Mouse (Mus musculus) limb, embryonic 13.5 days (tissue): ENCODE results near the gene Mrpl2. TPM values are rescaled to one million over a fixed set of nuclear protein-coding genes. Genes with fewer than 3 reads are reported as not detected.

Experiments
- ATAC-seq: fragments of 200-750 bp; cut with Nextera tagmentation; 2 replicates; pipeline ENCODE4 v1.8.0; 2017; ENCODE audit warnings: low read depth, moderate number of reproducible peaks, moderate TSS enrichment; ENCODE audit not compliant: low FRiP score
- H3K27ac ChIP-seq: fragments of 300-500 bp; sonication (generic); 2 replicates; pipeline ENCODE4 v1.5.1; 2015; ENCODE audit warnings: inconsistent platforms, mild to moderate bottlenecking, moderate library complexity
- H3K27me3 ChIP-seq: fragments of 300-500 bp; sonication (generic); 2 replicates; pipeline ENCODE4 v1.6.1; 2015; ENCODE audit warnings: mild to moderate bottlenecking, inconsistent platforms
- H3K36me3 ChIP-seq: fragments of 300-500 bp; sonication (generic); 2 replicates; pipeline ENCODE4 v1.6.1; 2015; ENCODE audit warnings: inconsistent platforms, mild to moderate bottlenecking, moderate library complexity
- H3K4me1 ChIP-seq: fragments of 300-500 bp; sonication (generic); 2 replicates; pipeline ENCODE4 v1.6.1; 2015; ENCODE audit warnings: inconsistent platforms
- H3K4me2 ChIP-seq: fragments of 300-500 bp; sonication (generic); replicated peaks from 2 replicates; pipeline ENCODE4 v1.6.1; 2015; ENCODE audit warnings: inconsistent platforms, mild to moderate bottlenecking, moderate library complexity
- H3K4me3 ChIP-seq: fragments of 300-500 bp; sonication (generic); 2 replicates; pipeline ENCODE4 v1.5.1; 2015; ENCODE audit warnings: moderate library complexity, mild to moderate bottlenecking, inconsistent platforms
- H3K9ac ChIP-seq: fragments of 300-500 bp; sonication (generic); 2 replicates; pipeline ENCODE4 v1.6.1; 2015; ENCODE audit warnings: mild to moderate bottlenecking, inconsistent platforms
- H3K9me3 ChIP-seq: fragments of 300-500 bp; sonication (generic); 2 replicates; pipeline ENCODE4 v1.6.1; 2016; ENCODE audit warnings: inconsistent platforms
- WGBS: fragments of 180-500 bp; shearing (Covaris S2); methylation state at CpG from one replicate; pipeline ENCODE4 v1.1.7; 2015; 5-methylcytosine and 5-hydroxymethylcytosine counted together
- polyA plus RNA-seq: library from polyadenylated mRNA; unstranded; fragments of >200 nt; fragmentation: Nextera tagmentation; extraction: Ambion mirVana; gene quantifications from 2 replicates; pipeline ENCODE4 v1.2.1, GENCODE M21; 2015

Gene Mrpl2
- 104 and 106 TPM in 2 replicates for polyA plus RNA-seq

DNA sequence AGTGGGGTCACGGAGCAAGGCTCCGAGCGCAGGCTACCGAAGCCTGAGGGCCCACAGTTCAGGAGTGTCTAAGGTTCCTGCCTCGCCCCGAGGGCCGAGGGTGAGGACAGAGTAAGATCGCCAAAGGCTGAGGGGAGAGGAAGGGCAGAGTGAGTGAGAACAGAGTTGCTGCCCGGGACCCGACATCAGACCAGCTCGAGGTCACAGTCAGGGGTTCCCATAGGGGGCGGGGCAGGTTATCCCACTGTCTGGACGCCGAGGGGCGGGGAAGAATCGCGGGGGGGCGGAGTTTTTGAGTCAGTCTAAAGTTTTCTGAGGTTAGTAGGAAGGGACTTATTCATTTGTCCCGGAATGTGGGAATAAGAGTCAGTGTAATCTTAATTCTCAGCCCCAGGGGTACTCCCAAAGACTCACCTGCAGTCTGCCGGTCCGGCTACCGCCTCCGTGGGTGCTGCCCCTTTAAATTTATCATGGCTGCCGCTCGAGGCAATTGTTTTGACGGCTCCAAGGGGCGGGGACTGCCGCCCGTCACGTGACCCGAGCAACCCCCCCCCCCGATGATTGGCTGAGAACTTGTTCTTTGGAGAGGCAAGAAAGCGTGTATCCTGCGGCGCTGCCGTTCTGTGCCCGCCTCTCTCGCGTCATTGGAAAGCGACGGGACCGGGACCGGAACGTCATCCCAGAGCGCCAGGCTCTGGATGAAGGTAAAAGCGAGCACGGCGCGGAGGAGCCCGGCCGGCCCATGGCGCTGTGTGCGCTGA is at the start of gene Mrpl2, which contains the start of gene Klc4:
TSS of gene Mrpl2 (plus strand) at position 669 of the 761 bp plus-strand sequence.
TSS of gene Klc4 (minus strand) at position 462 of the 761 bp plus-strand sequence.
- Histone ChIP-seq H3K4me2 (peak within 1 kb of the TSS; percentile 95), H3K4me1 (peaks cover 28% of the 10 kb centered on the region), H3K4me3 (peak within 1 kb of the TSS; percentile 83), H3K9me3 (no peaks in the 10 kb centered on the region), H3K36me3 (peaks cover 39% of the 10 kb centered on the region), H3K9ac (peak within 1 kb of the TSS; percentile 80), H3K27me3 (no peaks in the 10 kb centered on the region), H3K27ac (peak within 1 kb of the TSS; percentile 67; the same call in 1 of the 2 replicates)
- ATAC-seq, result peak; percentile 69
- WGBS, result under 1% methylated on average over 53 of the region's 53 CpGs

DNA sequence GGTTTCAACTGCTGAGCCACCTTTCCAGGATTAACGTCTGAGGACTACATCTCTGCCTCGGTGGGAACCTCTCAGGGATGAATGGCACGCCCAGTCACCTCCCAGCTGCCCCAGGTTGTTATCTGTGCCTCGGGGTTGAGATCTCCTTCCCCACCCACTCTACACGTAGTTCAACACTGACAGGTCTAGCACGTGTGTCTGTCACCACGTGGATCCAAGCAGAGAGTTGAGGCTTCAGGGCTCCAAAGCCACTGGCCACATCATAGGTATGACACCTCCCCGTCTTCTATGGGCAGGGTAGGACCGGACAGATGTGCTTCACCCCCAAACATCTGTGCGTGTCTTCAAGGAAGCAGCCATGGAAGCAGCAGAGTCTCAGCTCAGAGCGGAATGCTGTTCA is 48.1 kb upstream of the Mrpl2 start:
- no peaks in the 10 kb centered on the region for H3K27me3 ChIP-seq
- H3K27ac ChIP-seq, result no peak overlapping the region
- 91% methylated on average over 11 of the region's 11 CpGs for WGBS
- H3K4me3 ChIP-seq, result no peak overlapping the region
- H3K4me1 ChIP-seq, result peaks cover 37% of the 10 kb centered on the region
- H3K9me3 ChIP-seq, result no peaks in the 10 kb centered on the region
- H3K36me3 ChIP-seq, result peaks cover 24% of the 10 kb centered on the region
- no peak overlapping the region for H3K9ac ChIP-seq
- H3K4me2 ChIP-seq, result no peak overlapping the region
- no peak for ATAC-seq

DNA sequence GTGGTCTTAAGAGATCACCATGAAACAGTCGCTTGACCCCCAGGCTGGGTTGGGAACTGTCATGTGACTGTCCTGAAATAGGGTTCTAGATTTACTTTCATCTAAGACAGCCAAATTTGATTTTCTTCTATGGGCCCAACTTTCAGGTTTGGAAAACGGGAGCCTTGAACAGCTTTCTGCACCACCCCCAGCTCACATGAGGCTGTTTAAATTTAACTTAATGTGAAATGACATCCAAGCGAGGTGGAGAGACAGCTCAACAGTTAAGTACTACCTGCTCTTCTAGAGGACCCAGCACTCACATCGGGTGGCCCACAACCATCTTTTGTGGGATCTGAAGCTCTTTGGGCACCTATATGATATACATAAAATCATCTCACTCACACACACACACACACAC is 47.1 kb upstream of the Mrpl2 start:
- Histone ChIP-seq H3K9me3 (no peaks in the 10 kb centered on the region), H3K27ac (no peak overlapping the region), H3K4me2 (no peak overlapping the region), H3K4me1 (peaks cover 30% of the 10 kb centered on the region), H3K27me3 (no peaks in the 10 kb centered on the region), H3K4me3 (no peak overlapping the region), H3K9ac (no peak overlapping the region), H3K36me3 (peaks cover 24% of the 10 kb centered on the region)
- ATAC-seq, result no peak
- WGBS, result 85% methylated on average over 4 of the region's 4 CpGs

DNA sequence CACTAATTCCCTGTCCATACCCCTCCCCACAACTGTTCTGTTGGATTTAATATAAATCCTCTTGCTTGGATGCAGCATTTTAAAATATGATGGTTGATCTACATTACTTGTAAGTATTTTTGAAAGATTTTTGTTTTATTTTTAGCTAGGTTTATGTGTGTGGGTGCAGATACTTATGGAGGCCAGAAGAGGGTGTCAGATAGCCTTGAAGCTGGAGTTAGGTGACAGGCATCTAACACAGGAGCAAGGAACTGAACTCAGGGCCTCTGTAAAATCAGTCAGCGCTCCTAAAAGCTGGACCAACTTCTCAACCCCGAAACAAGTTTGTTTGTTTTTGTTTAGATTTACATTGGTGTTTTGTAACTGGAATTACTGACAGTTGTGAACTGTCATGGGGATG is 45.5 kb upstream of the Mrpl2 start:
- Histone ChIP-seq H3K27me3 (no peaks in the 10 kb centered on the region), H3K36me3 (peaks cover 24% of the 10 kb centered on the region), H3K9ac (no peak overlapping the region), H3K4me1 (peaks cover 28% of the 10 kb centered on the region), H3K27ac (no peak overlapping the region), H3K4me3 (no peak overlapping the region), H3K4me2 (no peak overlapping the region), H3K9me3 (no peaks in the 10 kb centered on the region)
- ATAC-seq, result no peak
- 95% methylated on average over 2 of the region's 2 CpGs for WGBS

DNA sequence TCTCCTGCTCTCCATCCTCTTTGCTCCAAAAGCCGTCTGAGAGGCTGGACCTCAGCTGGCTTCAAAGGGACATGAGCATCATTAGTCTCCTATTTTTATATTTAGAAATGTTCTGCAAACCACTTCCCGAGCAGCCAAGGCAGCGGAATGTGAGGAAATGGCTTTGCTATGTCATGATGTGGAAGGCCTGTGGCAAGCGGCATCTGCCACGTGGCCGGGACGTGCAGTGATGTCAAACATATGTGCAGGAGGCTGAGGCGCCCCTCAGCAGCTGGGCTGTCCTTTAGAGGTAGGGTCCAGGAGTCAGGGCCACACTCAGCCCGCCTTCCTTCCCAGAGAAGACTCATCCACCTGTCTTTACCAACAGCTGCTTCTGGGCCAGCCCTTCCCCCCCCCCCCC is 43.8 kb upstream of the Mrpl2 start:
- Histone ChIP-seq H3K9ac (no peak overlapping the region), H3K4me1 (peaks cover 34% of the 10 kb centered on the region), H3K4me2 (0 out of 2 replicates have a peak overlapping the region, but pooled peaks have one; percentile 25), H3K36me3 (peaks cover 21% of the 10 kb centered on the region), H3K9me3 (no peaks in the 10 kb centered on the region), H3K27ac (peak overlapping the region; percentile 61; the same call in 1 of the 2 replicates), H3K27me3 (no peaks in the 10 kb centered on the region), H3K4me3 (no peak overlapping the region)
- peak; percentile 76 for ATAC-seq
- 38% methylated on average over 9 of the region's 9 CpGs for WGBS

DNA sequence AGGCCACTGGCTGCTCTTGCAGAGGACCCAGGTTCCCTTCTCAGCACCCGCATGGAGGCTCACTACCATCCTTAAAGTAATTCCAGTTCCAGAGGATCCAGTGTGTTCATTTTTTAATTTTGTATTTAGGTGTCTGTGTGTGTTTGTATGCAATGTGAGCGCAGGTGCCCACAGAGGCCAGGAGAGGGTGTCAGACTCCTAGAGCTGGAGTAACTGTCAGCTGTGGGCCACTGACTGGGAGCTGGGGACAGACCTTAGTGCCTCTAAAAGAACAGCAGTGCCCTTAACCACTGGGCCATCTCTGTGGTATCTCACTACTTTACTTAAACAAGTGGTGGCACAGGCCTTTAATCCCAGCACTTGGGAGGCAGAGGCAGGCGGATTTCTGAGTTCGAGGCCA is 42.8 kb upstream of the Mrpl2 start:
- H3K9me3 ChIP-seq, result no peaks in the 10 kb centered on the region
- no peak for ATAC-seq
- H3K27me3 ChIP-seq, result no peaks in the 10 kb centered on the region
- whole genome bisulfite sequencing, result 91% methylated on average over 4 of the region's 4 CpGs
- H3K4me1 ChIP-seq, result peaks cover 43% of the 10 kb centered on the region
- no peak overlapping the region for H3K4me3 ChIP-seq
- no peak overlapping the region for H3K9ac ChIP-seq
- H3K4me2 ChIP-seq, result no peak overlapping the region
- 0 out of 2 replicates have a peak overlapping the region, but pooled peaks have one; percentile 39 for H3K27ac ChIP-seq
- H3K36me3 ChIP-seq, result peaks cover 11% of the 10 kb centered on the region; the same call in 1 of the 2 replicates

DNA sequence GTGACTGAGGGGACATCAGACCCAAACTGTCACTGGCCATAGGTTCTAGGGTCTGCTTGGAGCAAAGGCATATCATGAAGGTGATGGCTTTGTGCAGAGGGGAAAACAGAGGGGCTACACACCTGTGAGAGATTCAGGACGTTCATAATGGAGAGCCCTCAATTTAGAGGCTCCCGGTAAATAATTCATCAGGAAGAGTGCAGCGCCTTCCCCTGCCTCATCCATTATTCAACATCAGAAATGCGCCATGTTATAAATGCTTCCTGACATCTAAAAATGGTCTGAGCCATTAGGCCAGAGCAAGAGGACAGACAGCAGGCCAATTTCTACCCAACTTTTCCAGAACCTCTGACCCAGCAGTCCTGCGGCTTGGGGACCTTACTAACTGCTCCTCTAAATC is 40.9 kb upstream of the Mrpl2 start:
- Histone ChIP-seq H3K27me3 (no peaks in the 10 kb centered on the region), H3K27ac (no peak overlapping the region), H3K9ac (no peak overlapping the region), H3K4me2 (no peak overlapping the region), H3K36me3 (peaks cover 8% of the 10 kb centered on the region; the same call in 1 of the 2 replicates), H3K9me3 (no peaks in the 10 kb centered on the region), H3K4me1 (peaks cover 52% of the 10 kb centered on the region), H3K4me3 (no peak overlapping the region)
- no peak for ATAC-seq
- WGBS, result 78% methylated on average over 5 of the region's 5 CpGs

DNA sequence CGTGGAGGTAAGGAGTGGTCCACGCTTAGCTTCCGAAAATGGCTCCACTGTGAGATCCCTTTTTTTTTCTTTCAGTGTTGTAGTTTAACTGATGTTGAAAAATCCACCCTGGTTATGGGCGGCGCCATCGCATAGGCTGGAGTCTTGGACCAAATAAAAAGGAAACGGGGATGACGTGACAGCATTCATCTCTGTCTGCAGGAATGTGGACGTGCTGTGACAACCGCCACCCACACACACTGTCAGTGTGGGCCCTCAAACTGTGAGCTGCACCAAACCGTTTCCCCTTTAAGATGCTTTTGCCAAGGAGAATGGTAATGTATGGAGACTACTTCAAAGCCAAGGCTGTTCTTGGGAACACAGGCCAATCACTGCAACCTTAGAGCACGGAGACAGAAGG is 40.0 kb upstream of the Mrpl2 start:
- H3K9ac ChIP-seq, result no peak overlapping the region
- H3K36me3 ChIP-seq, result peaks cover 7% of the 10 kb centered on the region; the same call in 1 of the 2 replicates
- no peak overlapping the region for H3K4me3 ChIP-seq
- H3K4me2 ChIP-seq, result no peak overlapping the region
- 89% methylated on average over 12 of the region's 12 CpGs for WGBS
- H3K4me1 ChIP-seq, result peaks cover 61% of the 10 kb centered on the region
- H3K27ac ChIP-seq, result no peak overlapping the region
- ATAC-seq, result no peak
- no peaks in the 10 kb centered on the region for H3K27me3 ChIP-seq
- H3K9me3 ChIP-seq, result no peaks in the 10 kb centered on the region

DNA sequence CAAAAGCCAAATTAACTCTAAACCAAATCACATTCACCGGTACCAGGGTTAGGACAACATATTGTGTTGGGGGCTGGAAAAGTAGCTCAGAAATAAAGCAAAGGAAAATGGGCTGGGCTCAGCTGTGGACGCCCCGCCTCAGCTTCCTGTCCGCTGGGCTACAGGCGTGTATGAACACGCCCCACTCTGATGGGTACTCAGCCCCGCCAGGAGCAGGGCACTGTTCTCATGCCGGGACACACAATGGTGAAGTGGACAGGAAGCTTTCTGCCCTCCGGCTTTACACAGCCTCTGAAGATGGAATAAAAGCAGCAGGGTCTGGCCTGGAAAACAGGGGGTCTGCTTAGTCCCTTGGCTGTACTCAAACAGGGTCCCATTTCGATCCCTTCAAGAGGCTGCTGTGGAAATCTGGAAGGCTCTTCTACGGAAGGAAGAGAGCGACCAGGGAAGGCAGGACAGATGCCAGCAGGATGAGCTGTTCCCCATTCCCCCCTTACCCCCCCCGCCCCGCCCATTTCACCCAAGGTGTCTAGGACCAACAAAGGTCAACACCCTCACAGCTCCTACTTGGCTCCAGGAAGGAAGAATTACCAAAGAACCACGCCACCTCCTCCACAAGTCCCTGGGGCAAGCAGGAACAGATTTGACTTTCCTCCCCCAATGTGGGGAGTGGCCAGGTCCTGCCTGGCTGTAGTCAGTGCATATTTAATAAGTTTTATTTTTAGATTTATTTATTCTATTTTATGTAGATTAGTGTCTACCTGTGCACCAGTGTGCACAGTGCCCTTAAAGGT is 36.1 kb upstream of the Mrpl2 start:
- ATAC-seq, result no peak
- Histone ChIP-seq H3K4me3 (no peak overlapping the region), H3K4me1 (peaks cover 79% of the 10 kb centered on the region), H3K9ac (no peak overlapping the region), H3K4me2 (no peak overlapping the region; the same call in 1 of the 2 replicates), H3K27ac (peak overlapping the region; percentile 55; the same call in 1 of the 2 replicates), H3K9me3 (no peaks in the 10 kb centered on the region), H3K27me3 (no peaks in the 10 kb centered on the region), H3K36me3 (0 out of 2 replicates have a peak, but pooled peaks cover 3% of the 10 kb centered on the region)
- 49% methylated on average over 15 of the region's 15 CpGs for WGBS

DNA sequence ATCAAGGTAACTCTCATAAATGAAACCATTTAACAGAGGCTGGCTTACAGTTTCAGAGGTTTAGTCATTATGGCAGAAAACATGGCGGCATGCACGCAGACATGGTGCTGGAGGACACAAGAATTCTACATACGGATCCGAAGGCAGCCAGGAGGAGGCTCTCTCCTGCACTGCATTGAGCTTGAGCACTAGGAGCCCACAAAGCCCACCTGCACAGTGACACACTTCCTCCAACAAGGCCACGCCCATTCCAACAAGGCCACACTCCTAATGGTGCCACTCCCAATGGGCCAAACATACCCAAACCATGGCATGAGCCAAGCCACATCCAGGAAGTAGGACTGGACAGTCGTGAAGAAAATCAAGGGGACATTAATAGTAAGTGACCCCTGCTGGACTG is 34.7 kb upstream of the Mrpl2 start:
- no peak for ATAC-seq
- WGBS, result 94% methylated on average over 6 of the region's 6 CpGs
- Histone ChIP-seq H3K27ac (no peak overlapping the region), H3K4me3 (no peak overlapping the region), H3K27me3 (no peaks in the 10 kb centered on the region), H3K4me1 (peaks cover 76% of the 10 kb centered on the region), H3K4me2 (no peak overlapping the region), H3K36me3 (0 out of 2 replicates have a peak, but pooled peaks cover 3% of the 10 kb centered on the region), H3K9ac (no peak overlapping the region), H3K9me3 (no peaks in the 10 kb centered on the region)

DNA sequence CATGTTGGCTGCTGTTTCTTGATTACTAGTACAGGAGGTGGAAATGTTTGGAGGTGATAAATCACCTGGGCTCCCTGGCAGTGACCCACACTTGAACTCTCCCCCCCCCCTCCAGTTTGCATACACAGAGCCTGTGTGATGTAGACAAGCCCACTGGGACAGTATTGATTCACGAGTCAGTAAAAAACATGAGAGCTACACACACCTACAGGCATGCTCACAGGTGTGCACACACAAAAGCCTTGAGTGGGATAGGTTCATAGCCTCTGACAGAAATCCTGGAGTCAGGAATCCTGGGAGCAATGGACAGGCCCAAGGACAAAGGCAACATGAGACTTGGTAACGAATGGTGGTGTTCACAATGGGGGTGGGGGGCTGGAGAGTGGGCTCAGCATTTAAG is 33.8 kb upstream of the Mrpl2 start:
- Histone ChIP-seq H3K4me2 (peak overlapping the region; percentile 40), H3K27me3 (no peaks in the 10 kb centered on the region), H3K27ac (peak overlapping the region; percentile 79; the same call in 1 of the 2 replicates), H3K9me3 (no peaks in the 10 kb centered on the region), H3K4me3 (no peak overlapping the region), H3K4me1 (peaks cover 82% of the 10 kb centered on the region), H3K9ac (no peak overlapping the region), H3K36me3 (0 out of 2 replicates have a peak, but pooled peaks cover 3% of the 10 kb centered on the region)
- WGBS, result 17% methylated on average over 2 of the region's 2 CpGs
- ATAC-seq, result no peak

DNA sequence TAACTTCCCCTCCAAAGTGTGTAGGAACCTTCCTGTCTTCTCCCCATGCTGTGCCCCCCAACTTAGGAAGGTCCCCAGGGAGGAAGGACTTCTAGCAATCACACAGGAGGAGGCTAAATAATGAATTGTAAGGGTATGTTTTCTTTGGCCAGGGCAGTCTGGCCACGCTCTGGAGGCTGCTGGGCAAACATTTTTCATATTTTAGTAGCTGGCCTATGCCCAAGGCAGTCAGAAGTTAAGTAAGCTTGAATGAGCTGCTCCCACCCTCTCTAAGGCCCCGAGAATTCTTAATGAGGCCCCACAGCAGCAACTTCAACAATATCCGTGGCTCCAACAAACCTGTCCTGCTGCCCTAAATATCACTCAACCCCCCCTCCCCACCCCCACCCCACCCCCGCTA is 33.2 kb upstream of the Mrpl2 start:
- peaks cover 82% of the 10 kb centered on the region for H3K4me1 ChIP-seq
- 0 out of 2 replicates have a peak, but pooled peaks have one; percentile 11 for ATAC-seq
- 7% methylated on average over 4 of the region's 4 CpGs for WGBS
- H3K9ac ChIP-seq, result peak overlapping the region; percentile 15; the same call in 1 of the 2 replicates
- 0 out of 2 replicates have a peak, but pooled peaks cover 3% of the 10 kb centered on the region for H3K36me3 ChIP-seq
- no peaks in the 10 kb centered on the region for H3K27me3 ChIP-seq
- no peaks in the 10 kb centered on the region for H3K9me3 ChIP-seq
- no peak overlapping the region for H3K4me3 ChIP-seq
- H3K27ac ChIP-seq, result peak overlapping the region; percentile 79
- H3K4me2 ChIP-seq, result peak overlapping the region; percentile 40
